Mouse (Mus musculus): ENCODE measurements around the gene Acat3. TPM values are rescaled to one million over a fixed set of nuclear protein-coding genes. Genes with fewer than 3 reads are reported as not detected.
"Not testable (repeated sequence)": the region's sequence is repeated elsewhere in the genome, so short reads cannot be mapped to it uniquely, and the experiment has no call there.

Acat3 gene
- polyA plus RNA-seq, 1 experiment from 2014 or later = 0.60 TPM

DNA sequence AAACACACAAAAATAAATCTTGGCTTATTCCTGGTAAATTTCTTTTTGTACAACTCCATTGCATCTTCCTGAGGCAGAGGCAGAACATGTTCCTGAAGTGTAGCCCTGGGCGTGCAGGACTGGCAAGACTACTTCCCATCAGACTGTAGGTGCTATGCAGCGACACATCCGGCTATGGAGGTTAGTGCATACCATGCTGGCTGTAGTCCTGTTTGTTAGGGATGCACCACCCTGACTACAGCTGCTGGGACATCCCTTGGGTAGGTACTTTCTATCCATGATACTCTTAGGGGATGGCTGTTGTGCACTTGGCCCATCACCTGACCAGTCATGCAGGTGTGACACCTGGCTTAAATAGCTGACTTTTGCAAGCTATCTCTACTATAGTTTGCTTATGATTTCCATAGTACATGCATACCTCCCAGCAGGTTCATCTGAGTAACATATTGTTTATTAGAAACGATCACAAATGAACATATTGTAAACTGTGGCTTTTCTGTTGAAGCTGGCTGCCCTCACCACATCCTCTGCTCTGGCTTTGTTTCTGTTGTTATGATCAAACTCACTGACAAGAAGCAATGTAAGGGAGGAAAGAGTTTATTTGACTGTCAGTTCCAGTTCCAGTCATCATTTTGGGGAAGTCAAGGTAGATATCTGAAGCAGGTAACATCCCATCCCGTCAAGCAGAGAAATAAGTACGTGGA, 2.2 kb upstream of the Acat3 start:
- Histone ChIP-seq H3K4me1 (peaks cover 11% of the 10 kb centered on the region), H3K4me3 (replicated peaks) (no peak overlapping the region), H3K27ac (replicated peaks) (no peak overlapping the region), H3K9ac (no peak overlapping the region), H3K4me2 (replicated peaks) (no peak overlapping the region), H3K9me3 (replicated peaks) (no peaks in the 10 kb centered on the region), H3K36me3 (peaks cover 37% of the 10 kb centered on the region), H3K27me3 (no peaks in the 10 kb centered on the region)
- no peak for ATAC-seq (ENCODE audit: insufficient number of reproducible peaks, low FRiP score, low TSS enrichment, low read depth)
- 91% methylated on average over 6 of the region's 6 CpGs for WGBS

DNA sequence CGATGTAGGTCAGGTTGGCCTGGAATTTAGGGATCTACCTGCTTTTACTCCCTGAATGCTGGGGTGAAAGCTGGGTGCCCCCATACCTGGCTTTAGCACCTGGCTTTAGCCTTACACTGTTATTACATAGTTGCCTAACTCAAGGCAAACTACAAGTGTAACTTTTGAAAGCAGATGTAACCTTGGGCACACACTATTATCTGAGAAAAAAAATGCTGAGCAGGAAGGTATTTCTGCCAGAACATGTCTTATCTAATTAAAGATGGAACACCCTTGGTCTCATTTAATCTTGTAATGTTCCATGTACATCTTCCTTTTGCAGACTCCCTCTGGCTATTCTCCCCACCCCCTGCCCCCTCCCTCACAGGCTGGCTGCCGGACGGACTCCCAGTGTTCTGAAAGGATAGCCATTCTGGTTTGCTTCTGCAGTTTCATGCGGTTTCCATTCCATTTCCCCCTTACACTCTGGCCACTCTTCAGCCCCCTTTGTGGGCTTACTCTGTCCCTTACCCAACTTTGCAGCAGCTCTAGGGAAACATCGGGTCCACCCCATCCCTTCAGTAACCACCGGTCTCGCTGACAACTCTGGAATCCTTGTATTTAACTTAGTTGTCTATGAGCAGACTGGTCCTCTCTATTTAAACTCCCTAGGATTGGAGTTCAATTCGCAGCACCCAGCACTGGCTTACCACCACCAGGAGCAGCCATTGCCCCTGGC, 1.3 kb upstream of the Acat3 start:
- no peak overlapping the region for H3K4me2 ChIP-seq (replicated peaks)
- no peak for ATAC-seq (ENCODE audit: insufficient number of reproducible peaks, low FRiP score, low TSS enrichment, low read depth)
- no peak overlapping the region for H3K27ac ChIP-seq (replicated peaks)
- no peak overlapping the region for H3K4me3 ChIP-seq (replicated peaks)
- H3K27me3 ChIP-seq = no peaks in the 10 kb centered on the region
- 68% methylated on average over 8 of the region's 8 CpGs for WGBS
- no peaks in the 10 kb centered on the region for H3K9me3 ChIP-seq (replicated peaks)
- H3K9ac ChIP-seq = no peak overlapping the region
- peaks cover 11% of the 10 kb centered on the region for H3K4me1 ChIP-seq
- peaks cover 33% of the 10 kb centered on the region for H3K36me3 ChIP-seq

DNA sequence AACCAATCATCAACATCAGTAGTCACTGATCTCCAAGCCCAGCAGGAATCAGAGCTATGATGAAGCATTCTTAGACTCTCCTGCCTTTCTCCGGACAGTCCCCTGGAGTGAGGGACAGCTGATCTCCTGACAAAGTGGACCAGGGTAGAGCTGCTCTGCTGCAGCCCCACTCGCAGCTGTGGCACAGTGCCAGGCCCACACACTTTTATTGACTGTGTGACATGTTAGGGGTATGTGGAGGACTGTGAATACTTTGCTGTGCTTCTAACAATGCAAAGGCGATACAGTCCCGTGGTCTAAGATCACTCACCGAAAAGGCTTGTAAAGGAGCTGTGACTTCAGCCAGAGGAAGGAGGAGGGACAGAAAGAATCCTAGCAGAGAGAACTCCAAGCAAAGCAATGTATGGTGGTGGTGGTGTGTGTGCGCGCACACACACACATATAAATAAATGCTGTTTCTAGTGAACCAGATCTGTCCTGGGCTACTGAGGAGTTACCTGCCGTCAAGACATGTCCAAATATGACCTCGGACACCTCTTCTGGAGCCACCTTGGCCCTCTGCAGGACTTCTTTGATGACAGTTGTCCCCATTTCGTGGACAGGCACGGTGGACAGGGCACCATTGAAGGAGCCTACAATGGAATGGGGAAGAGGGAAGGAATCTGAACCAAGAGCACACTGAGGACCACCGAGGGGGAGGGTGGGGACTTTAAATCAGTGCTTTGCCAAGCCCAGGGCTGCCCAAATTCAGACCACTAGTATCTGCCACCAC, 837 bp downstream of the Acat3 start:
- Histone ChIP-seq H3K4me2 (replicated peaks) (peak overlapping the region; percentile 59), H3K36me3 (peaks cover 17% of the 10 kb centered on the region), H3K4me1 (peaks cover 11% of the 10 kb centered on the region), H3K4me3 (replicated peaks) (peak overlapping the region; percentile 35)
- not testable (repeated sequence) for H3K9me3 ChIP-seq (replicated peaks); H3K27me3 ChIP-seq; H3K27ac ChIP-seq (replicated peaks); H3K9ac ChIP-seq
- ATAC-seq (ENCODE audit: insufficient number of reproducible peaks, low FRiP score, low TSS enrichment, low read depth) = 0 out of 2 replicates have a peak, but pooled peaks have one; percentile 35
- 45% methylated on average over 2 of the region's 12 CpGs for WGBS

DNA sequence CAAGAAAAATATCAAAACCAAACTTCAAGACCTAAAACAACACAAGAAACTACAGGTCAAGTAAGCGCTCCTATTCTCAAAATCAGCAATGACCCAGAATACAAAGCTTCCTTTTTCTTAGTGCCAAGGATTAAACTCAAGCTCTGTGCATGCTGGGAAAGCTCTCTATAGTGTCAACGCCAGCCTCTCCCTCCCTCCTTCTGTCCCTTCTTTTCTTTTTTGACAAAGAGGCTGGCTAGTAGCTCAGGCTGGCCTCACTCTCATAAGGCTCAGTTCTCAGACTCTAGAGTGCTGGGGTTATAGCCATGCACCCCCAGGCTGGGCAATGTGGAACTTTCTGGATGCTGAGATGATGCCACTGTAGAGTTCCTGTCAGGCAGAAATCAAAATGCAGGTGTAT, 2.3 kb downstream of the Acat3 start:
- H3K27me3 ChIP-seq = no peaks in the 10 kb centered on the region
- no peak for ATAC-seq (ENCODE audit: insufficient number of reproducible peaks, low FRiP score, low TSS enrichment, low read depth)
- no peak overlapping the region for H3K4me2 ChIP-seq (replicated peaks)
- no peak overlapping the region for H3K9ac ChIP-seq
- no peak overlapping the region for H3K4me3 ChIP-seq (replicated peaks)
- WGBS = 44% methylated on average over 2 of the region's 2 CpGs
- H3K27ac ChIP-seq (replicated peaks) = no peak overlapping the region
- H3K9me3 ChIP-seq (replicated peaks) = no peaks in the 10 kb centered on the region
- H3K36me3 ChIP-seq = peaks cover 6% of the 10 kb centered on the region
- H3K4me1 ChIP-seq = peaks cover 11% of the 10 kb centered on the region

DNA sequence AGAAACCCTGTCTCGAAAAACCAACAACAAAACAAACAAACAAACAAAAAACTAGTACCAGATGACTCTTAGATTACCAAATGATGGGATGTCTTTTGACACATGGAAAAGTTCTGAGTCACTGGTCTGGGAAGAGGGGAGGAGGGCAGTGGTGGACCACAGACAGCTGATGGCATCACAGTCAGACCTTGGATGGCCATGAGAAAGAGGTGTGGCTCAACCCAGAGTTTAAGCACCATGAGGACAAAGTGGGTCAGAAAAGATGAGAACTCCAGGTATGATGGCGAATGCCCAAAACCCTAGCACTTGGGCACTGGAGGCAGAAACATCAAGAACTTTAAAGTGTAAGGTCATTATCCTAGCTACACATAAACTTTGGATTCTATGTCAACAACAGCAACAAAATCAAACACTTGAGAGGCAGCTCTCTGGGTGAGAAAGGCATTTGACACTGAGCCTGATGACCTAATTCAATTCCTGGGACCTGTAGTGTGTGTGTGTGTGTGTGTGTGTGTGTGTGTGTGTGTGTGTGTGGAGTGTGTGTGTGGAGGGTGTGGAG, 2.9 kb downstream of the Acat3 start:
- no peak overlapping the region for H3K27ac ChIP-seq (replicated peaks)
- H3K4me3 ChIP-seq (replicated peaks) = no peak overlapping the region
- no peak for ATAC-seq (ENCODE audit: insufficient number of reproducible peaks, low FRiP score, low TSS enrichment, low read depth)
- no peaks in the 10 kb centered on the region for H3K9me3 ChIP-seq (replicated peaks)
- peaks cover 11% of the 10 kb centered on the region for H3K4me1 ChIP-seq
- 81% methylated on average over 2 of the region's 2 CpGs for WGBS
- H3K9ac ChIP-seq = no peak overlapping the region
- H3K27me3 ChIP-seq = no peaks in the 10 kb centered on the region
- 0 out of 2 replicates have a peak, but pooled peaks cover under 1% of the 10 kb centered on the region for H3K36me3 ChIP-seq
- H3K4me2 ChIP-seq (replicated peaks) = no peak overlapping the region

DNA sequence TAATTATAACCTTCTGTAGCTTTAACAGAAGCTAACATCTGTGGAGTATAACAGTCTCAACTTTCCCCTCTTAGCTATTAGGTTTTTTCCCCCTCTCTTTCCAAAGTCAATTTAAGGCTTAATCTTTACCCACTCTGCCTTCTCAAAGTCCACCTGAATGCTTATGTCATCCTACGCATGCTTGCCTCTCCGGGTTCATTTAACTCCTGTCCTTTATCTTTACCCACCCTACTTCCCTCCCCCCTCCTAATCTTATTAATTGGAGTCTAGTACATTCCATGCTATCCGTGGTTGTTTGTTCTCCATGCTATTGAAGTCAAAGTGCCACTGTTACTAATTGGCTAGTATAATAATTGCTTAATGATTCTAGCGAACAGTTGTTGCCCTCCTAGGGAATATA, 4.7 kb downstream of the Acat3 start:
- no peaks in the 10 kb centered on the region for H3K27me3 ChIP-seq
- H3K27ac ChIP-seq (replicated peaks) = no peak overlapping the region
- H3K9me3 ChIP-seq (replicated peaks) = no peaks in the 10 kb centered on the region
- no peak overlapping the region for H3K4me3 ChIP-seq (replicated peaks)
- H3K4me1 ChIP-seq = peaks cover 7% of the 10 kb centered on the region
- H3K9ac ChIP-seq = no peak overlapping the region
- ATAC-seq (ENCODE audit: insufficient number of reproducible peaks, low FRiP score, low TSS enrichment, low read depth) = no peak
- 57% methylated on average over 4 of the region's 4 CpGs for WGBS
- H3K36me3 ChIP-seq = no peaks in the 10 kb centered on the region
- no peak overlapping the region for H3K4me2 ChIP-seq (replicated peaks)

DNA sequence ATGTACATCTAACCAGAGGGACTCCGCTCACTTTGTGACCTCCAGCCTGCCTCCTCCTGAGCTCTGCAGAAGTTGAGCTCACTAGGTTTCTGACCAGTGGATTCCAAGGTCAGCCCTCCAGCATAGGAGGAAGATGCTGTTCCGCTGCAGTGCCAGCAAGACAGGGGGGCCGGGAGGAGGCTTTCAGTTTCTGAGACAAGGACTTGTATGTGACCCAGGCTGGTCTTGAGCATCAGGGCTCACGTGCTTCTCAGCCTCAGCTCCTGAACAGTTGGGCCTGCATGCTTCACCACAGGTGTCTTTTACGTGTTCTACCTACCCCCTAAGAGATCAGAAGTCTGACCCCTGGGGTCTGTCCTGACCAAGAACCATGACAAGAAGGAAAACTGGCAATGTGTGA, 8.8 kb downstream of the Acat3 start:
- 86% methylated on average over 5 of the region's 5 CpGs for WGBS
- not testable (repeated sequence) for ATAC-seq (ENCODE audit: insufficient number of reproducible peaks, low FRiP score, low TSS enrichment, low read depth); H3K4me1 ChIP-seq; H3K27me3 ChIP-seq; H3K9ac ChIP-seq; H3K4me2 ChIP-seq (replicated peaks); H3K4me3 ChIP-seq (replicated peaks); H3K9me3 ChIP-seq (replicated peaks); H3K36me3 ChIP-seq; H3K27ac ChIP-seq (replicated peaks)

DNA sequence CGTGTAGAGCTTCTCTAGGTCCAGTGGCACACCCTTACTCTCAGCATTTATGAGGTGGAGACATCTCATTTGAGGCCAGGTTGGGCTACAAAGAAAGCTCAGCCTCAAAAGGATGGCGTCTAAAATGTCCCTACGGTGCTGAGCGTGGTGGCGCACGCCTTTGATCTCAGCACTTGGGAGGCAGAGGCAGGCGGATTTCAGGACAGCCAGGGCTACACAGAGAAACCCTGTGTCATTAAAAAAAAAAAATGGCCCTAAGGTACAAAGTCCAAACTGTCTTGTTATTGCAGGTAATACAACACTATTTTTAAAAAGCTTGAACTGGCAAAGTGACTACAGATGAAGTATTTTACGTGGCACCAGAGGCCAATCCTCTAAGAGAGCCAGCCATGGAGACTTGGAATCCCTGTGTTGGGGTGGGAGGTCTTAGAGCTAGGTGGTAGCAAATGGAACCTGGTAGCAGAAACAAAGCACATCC, 14.7 kb downstream of the Acat3 start:
- no peak for ATAC-seq (ENCODE audit: insufficient number of reproducible peaks, low FRiP score, low TSS enrichment, low read depth)
- H3K9ac ChIP-seq = no peak overlapping the region
- no peaks in the 10 kb centered on the region for H3K9me3 ChIP-seq (replicated peaks)
- H3K4me2 ChIP-seq (replicated peaks) = no peak overlapping the region
- H3K27ac ChIP-seq (replicated peaks) = no peak overlapping the region
- WGBS = 86% methylated on average over 8 of the region's 8 CpGs
- H3K27me3 ChIP-seq = no peaks in the 10 kb centered on the region
- no peak overlapping the region for H3K4me3 ChIP-seq (replicated peaks)
- peaks cover 50% of the 10 kb centered on the region for H3K36me3 ChIP-seq
- no peaks in the 10 kb centered on the region for H3K4me1 ChIP-seq

DNA sequence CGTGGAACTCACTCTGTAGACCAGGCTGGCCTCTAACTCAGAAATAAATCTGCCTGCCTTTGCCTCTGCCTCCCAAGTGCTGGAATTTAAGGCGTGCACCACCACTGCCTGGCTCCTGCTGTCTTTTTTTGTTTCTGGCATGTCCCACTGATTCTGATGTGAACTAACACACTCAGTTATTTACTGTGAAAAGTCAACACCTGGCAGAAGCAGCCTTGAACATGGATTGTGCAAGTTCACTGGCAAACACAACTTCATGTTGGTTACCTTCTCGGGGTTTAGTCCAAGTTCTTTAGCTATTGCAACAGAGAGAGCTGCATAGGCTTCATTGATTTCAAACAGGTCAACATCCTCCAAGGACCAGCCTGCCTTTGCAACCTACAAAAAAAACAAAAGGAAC, 15.4 kb downstream of the Acat3 start:
- no peak overlapping the region for H3K9ac ChIP-seq
- H3K36me3 ChIP-seq = peaks cover 57% of the 10 kb centered on the region
- H3K4me3 ChIP-seq (replicated peaks) = no peak overlapping the region
- no peak for ATAC-seq (ENCODE audit: insufficient number of reproducible peaks, low FRiP score, low TSS enrichment, low read depth)
- no peaks in the 10 kb centered on the region for H3K9me3 ChIP-seq (replicated peaks)
- no peaks in the 10 kb centered on the region for H3K4me1 ChIP-seq
- H3K27me3 ChIP-seq = no peaks in the 10 kb centered on the region
- no peak overlapping the region for H3K27ac ChIP-seq (replicated peaks)
- no peak overlapping the region for H3K4me2 ChIP-seq (replicated peaks)
- 92% methylated on average over 3 of the region's 3 CpGs for WGBS

DNA sequence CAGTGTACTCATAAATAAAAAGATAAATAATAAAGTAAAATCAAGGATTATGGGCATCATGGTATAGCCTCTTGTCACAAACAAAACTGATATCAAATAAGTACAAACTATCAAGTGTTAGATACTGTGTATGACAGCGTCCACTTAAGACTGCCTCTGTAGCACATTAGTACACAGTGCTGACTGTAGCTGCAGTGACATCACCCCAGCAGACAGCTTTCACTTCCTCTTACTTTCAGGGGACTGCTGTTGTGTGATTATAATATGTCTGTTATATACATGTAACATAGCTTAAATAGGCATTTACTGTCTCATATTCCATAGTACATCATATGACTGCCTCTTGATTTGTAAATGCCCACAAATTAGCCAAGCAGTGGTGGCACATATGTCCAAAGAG, 19.3 kb downstream of the Acat3 start:
- Histone ChIP-seq H3K27me3 (no peaks in the 10 kb centered on the region), H3K9me3 (replicated peaks) (no peaks in the 10 kb centered on the region), H3K4me3 (replicated peaks) (no peak overlapping the region), H3K4me1 (0 out of 2 replicates have a peak, but pooled peaks cover 3% of the 10 kb centered on the region), H3K36me3 (peaks cover 67% of the 10 kb centered on the region), H3K4me2 (replicated peaks) (no peak overlapping the region), H3K9ac (no peak overlapping the region), H3K27ac (replicated peaks) (no peak overlapping the region)
- no peak for ATAC-seq (ENCODE audit: insufficient number of reproducible peaks, low FRiP score, low TSS enrichment, low read depth)
- 97% methylated on average over 1 of the region's 1 CpGs for WGBS

Data from embryonic facial prominence, embryonic 15.5 days (tissue).